Mouse (Mus musculus): ENCODE data around the gene A630023A22Rik. TPM values are rescaled to one million over a fixed set of nuclear protein-coding genes. Genes with fewer than 3 reads are reported as not detected.
A peak's percentile ranks its signal among the peaks of the same experiment; 100 is the strongest.

The A630023A22Rik gene
- 0.37 TPM in 1 of 2 replicates, not detected in the other for polyA plus RNA-seq (2015; fragmentation: Nextera tagmentation; extraction: Ambion mirVana)

DNA sequence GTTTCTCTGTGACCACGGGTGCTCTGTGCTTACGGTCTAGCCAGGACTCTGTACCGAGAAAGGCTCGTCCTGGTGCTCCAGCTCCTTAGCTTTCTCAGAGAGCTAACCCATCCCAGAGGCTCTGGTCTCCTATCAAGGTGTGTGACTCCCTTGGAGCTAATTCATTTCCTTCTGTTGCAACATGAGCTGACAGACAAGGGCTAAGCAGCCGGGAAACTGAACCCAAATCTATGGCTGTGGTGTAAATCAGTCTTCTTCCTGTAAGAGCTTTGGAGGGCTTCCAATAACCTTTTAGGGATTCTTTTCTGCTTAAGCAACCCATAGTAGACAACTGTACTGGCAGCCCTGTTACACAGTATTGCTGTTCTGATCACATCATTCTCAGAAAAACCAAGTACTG is at the start of gene A630023A22Rik:
Gene A630023A22Rik (minus strand): TSS at position 154 of the 400 bp plus-strand sequence.
- ATAC-seq (no peak), DNase-seq (ENCODE audit: low spot score) (peak; percentile 64)
- no peak for TF ChIP-seq CTCF (IDR thresholded peaks at IDR 0.05)
- TF ChIP-seq EP300 (IDR thresholded peaks at IDR 0.05), result no peak
- Histone ChIP-seq H3K4me3 (ENCODE audit: low read depth, low read length) (no peak within 1 kb of the TSS), H3K9me3 (ENCODE audit: low read length) (no peaks in the 10 kb centered on the region), H3K4me1 (ENCODE audit: insufficient read depth, low read depth, low read length) (no peaks in the 10 kb centered on the region; the same call in 1 of the 2 replicates), H3K27ac (ENCODE audit: low read length) (no peak within 1 kb of the TSS), H3K4me2 (replicated peaks; ENCODE audit: low read depth, low read length) (no peak within 1 kb of the TSS), H3K27me3 (replicated peaks; ENCODE audit: insufficient read depth, low read length) (no peaks in the 10 kb centered on the region), H3K9ac (replicated peaks; ENCODE audit: low read depth) (no peak within 1 kb of the TSS), H3K36me3 (ENCODE audit: insufficient read depth, low read length) (no peaks in the 10 kb centered on the region)
- 54% methylated on average over 5 of the region's 5 CpGs for WGBS

DNA sequence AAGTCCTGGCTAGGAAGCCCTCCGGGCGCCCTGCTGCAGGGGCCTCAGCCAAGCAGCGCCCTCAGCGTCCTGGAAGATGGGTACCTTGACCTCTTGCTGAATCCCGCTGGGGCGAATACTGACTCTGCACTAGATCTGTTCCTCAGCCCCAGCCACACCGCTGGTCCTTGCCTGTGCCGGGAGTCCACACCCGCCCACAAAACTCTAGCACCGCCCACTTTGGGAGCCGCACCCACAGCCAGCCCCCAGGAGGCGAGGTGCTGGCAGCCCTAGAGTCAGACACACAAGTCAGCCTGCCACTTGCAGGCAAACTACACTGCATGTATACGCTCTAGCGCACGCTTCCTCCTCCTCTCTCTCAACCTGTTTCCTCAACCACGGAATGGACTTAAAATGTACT is 49.8 kb upstream of the A630023A22Rik start, which contains the start of gene Npy4r:
Gene Npy4r (minus strand): TSS at position 148 of the 400 bp plus-strand sequence.
- TF ChIP-seq EP300 (IDR thresholded peaks at IDR 0.05), result no peak
- peak; percentile 4; the same call in 1 of the 2 replicates for TF ChIP-seq CTCF (IDR thresholded peaks at IDR 0.05)
- H3K9ac ChIP-seq (replicated peaks; ENCODE audit: low read depth), result no peak within 1 kb of the TSS
- no peaks in the 10 kb centered on the region for H3K36me3 ChIP-seq (ENCODE audit: insufficient read depth, low read length)
- peak; percentile 70 for DNase-seq (ENCODE audit: low spot score)
- no peak within 1 kb of the TSS for H3K27ac ChIP-seq (ENCODE audit: low read length)
- H3K4me2 ChIP-seq (replicated peaks; ENCODE audit: low read depth, low read length), result no peak within 1 kb of the TSS
- no peak within 1 kb of the TSS for H3K4me3 ChIP-seq (ENCODE audit: low read depth, low read length)
- H3K27me3 ChIP-seq (replicated peaks; ENCODE audit: insufficient read depth, low read length), result no peaks in the 10 kb centered on the region
- ATAC-seq, result peak; percentile 92
- H3K4me1 ChIP-seq (ENCODE audit: insufficient read depth, low read depth, low read length), result no peaks in the 10 kb centered on the region; the same call in 1 of the 2 replicates
- WGBS, result 4% methylated on average over 16 of the region's 16 CpGs
- no peaks in the 10 kb centered on the region for H3K9me3 ChIP-seq (ENCODE audit: low read length)

DNA sequence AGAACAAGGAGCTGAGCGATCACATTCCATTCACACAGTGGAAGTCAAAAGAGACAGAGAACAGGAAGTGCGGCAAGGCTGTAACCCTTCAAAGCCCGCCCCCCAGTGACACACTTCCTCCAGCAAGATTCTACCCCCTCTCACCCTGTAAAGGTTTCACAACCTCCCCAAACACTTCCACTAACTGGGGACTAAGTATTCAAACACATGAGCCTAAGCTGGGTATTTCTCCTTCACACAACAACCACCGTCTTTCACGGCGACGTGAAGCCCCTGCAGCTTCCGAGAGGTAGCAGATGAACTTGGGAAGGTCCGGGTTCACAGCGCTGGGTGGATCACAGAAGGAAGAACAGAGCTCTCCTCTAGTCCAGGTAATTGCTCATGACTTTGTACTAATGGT is 40.4 kb upstream of the A630023A22Rik start:
- no peaks in the 10 kb centered on the region for H3K36me3 ChIP-seq (ENCODE audit: insufficient read depth, low read length)

DNA sequence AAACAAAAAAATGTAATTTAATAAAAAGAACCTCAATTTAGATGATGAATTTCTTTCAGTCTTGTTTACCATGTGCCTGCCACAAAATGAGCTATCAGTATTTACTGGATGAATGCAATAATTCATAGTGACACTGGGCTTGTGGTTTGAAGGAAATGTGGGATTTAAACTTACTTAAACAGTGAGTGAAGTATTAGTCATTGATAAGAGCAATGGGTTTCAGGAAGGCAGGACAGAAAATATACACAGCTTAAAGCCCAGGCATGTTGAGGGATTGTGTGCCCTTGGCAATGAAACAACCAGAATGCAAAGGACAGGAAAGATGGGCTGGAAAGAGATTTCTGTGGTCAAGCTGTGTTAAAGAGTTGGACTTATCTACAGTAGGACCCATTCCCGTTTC is 39.8 kb upstream of the A630023A22Rik start:
- Histone ChIP-seq H3K36me3 (ENCODE audit: insufficient read depth, low read length) (no peaks in the 10 kb centered on the region), H3K4me2 (replicated peaks; ENCODE audit: low read depth, low read length) (no peak overlapping the region), H3K4me3 (ENCODE audit: low read depth, low read length) (no peak overlapping the region), H3K9me3 (ENCODE audit: low read length) (no peaks in the 10 kb centered on the region), H3K4me1 (ENCODE audit: insufficient read depth, low read depth, low read length) (no peaks in the 10 kb centered on the region), H3K27ac (ENCODE audit: low read length) (no peak overlapping the region), H3K27me3 (replicated peaks; ENCODE audit: insufficient read depth, low read length) (no peaks in the 10 kb centered on the region), H3K9ac (replicated peaks; ENCODE audit: low read depth) (no peak overlapping the region)
- WGBS, result 71% methylated on average over 1 of the region's 1 CpGs
- ATAC-seq (no peak), DNase-seq (ENCODE audit: low spot score) (no peak)
- TF ChIP-seq EP300 (IDR thresholded peaks at IDR 0.05), result no peak

More for the DNA sequence above, 40.4 kb upstream of the A630023A22Rik start:
- Histone ChIP-seq H3K27ac (ENCODE audit: low read length) (no peak overlapping the region), H3K27me3 (replicated peaks; ENCODE audit: insufficient read depth, low read length) (no peaks in the 10 kb centered on the region), H3K4me2 (replicated peaks; ENCODE audit: low read depth, low read length) (no peak overlapping the region), H3K9me3 (ENCODE audit: low read length) (no peaks in the 10 kb centered on the region), H3K9ac (replicated peaks; ENCODE audit: low read depth) (no peak overlapping the region), H3K4me3 (ENCODE audit: low read depth, low read length) (no peak overlapping the region), H3K4me1 (ENCODE audit: insufficient read depth, low read depth, low read length) (no peaks in the 10 kb centered on the region)
- ATAC-seq (no peak), DNase-seq (ENCODE audit: low spot score) (no peak)
- TF ChIP-seq EP300 (IDR thresholded peaks at IDR 0.05) (no peak), CTCF (IDR thresholded peaks at IDR 0.05) (no peak)
- WGBS, result 90% methylated on average over 10 of the region's 10 CpGs

DNA sequence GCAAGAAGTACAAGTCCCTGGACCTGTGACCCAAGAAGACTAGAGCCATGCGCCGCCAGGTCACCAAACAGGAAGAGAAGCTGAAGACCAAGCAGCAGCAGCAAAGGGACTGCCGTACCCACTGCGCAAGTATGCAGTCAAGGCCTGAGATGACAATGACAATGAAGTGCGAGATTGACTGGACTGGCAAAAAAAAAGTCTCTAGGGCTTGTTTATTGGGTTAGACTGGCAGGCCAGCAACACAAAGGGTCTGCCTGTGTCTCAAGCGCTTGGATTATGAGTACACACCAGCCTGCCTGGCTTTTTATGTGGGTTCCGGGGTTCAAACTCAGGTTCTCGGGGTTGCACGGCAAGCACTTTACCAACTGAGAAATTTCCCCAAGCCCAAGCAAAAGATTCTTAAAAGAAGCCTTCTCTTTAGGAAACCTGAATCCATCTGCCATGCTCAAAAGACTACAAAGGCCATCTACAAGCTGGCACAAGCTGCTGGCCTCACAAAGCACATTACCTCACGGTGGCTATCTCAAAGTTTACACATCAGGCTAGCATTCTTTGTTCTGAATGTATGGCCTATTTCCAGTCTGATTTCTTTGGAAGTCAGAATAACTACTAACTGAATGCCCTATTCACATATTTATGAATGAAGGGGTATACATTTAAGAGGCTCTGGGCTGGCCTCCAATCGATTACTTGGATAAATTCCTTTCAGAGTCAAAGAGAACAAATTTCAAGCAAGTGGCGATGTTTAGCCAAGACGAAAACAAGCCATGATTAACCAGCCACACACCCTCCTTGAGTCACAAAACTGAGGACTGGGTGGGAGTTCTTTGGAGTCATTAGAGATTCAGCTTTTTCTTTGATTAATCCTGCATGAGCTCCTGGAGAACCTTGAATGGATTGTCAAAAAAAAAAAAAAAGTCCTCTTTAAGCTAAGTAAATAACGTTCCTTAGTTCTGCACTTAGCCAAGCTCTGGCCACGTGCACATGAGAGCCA is 37.4 kb upstream of the A630023A22Rik start:
- Histone ChIP-seq H3K4me1 (ENCODE audit: insufficient read depth, low read depth, low read length) (no peaks in the 10 kb centered on the region), H3K36me3 (ENCODE audit: insufficient read depth, low read length) (no peaks in the 10 kb centered on the region), H3K9ac (replicated peaks; ENCODE audit: low read depth) (no peak overlapping the region), H3K9me3 (ENCODE audit: low read length) (no peaks in the 10 kb centered on the region), H3K27me3 (replicated peaks; ENCODE audit: insufficient read depth, low read length) (no peaks in the 10 kb centered on the region), H3K27ac (ENCODE audit: low read length) (no peak overlapping the region), H3K4me3 (ENCODE audit: low read depth, low read length) (no peak overlapping the region), H3K4me2 (replicated peaks; ENCODE audit: low read depth, low read length) (no peak overlapping the region)
- no peak for TF ChIP-seq EP300 (IDR thresholded peaks at IDR 0.05)
- no peak for TF ChIP-seq CTCF (IDR thresholded peaks at IDR 0.05)
- ATAC-seq (no peak), DNase-seq (ENCODE audit: low spot score) (no peak)
- 76% methylated on average over 15 of the region's 15 CpGs for WGBS

DNA sequence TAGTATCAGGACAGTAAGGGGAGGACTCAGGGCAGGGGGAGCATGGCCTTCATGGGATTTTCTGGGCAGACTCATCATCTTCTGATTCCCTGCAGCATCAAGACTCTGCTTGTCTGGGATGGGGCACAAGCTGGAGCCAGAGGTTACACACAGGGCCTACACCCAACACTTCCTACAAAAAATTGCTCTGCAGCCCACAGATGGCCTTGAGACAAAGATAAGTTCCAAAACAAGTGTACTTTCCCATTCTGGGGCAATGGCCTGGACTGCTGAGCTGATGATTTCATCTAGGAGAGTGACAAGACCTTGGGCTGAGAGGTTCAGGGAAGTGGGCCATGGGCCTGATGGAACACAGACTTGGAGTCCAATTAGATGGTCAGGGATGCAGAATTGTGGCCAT is 32.8 kb upstream of the A630023A22Rik start:
- Histone ChIP-seq H3K4me2 (replicated peaks; ENCODE audit: low read depth, low read length) (no peak overlapping the region), H3K4me3 (ENCODE audit: low read depth, low read length) (no peak overlapping the region), H3K36me3 (ENCODE audit: insufficient read depth, low read length) (no peaks in the 10 kb centered on the region), H3K9ac (replicated peaks; ENCODE audit: low read depth) (no peak overlapping the region), H3K27ac (ENCODE audit: low read length) (no peak overlapping the region), H3K4me1 (ENCODE audit: insufficient read depth, low read depth, low read length) (no peaks in the 10 kb centered on the region), H3K9me3 (ENCODE audit: low read length) (no peaks in the 10 kb centered on the region), H3K27me3 (replicated peaks; ENCODE audit: insufficient read depth, low read length) (no peaks in the 10 kb centered on the region)
- ATAC-seq (no peak), DNase-seq (ENCODE audit: low spot score) (no peak)
- TF ChIP-seq CTCF (IDR thresholded peaks at IDR 0.05), result no peak
- no peak for TF ChIP-seq EP300 (IDR thresholded peaks at IDR 0.05)
